Mouse (Mus musculus) lung, postnatal 0 days (tissue): ENCODE measurements around the gene Mrpl49.

Experiments used
- CTCF ChIP-seq: IDR thresholded peaks from 2 replicates; pipeline ENCODE4 v1.5.1; 2016; ENCODE audit warnings: antibody characterized with exemption, mild to moderate bottlenecking
- EP300 ChIP-seq: IDR thresholded peaks from 2 replicates; pipeline ENCODE4 v1.6.1; 2016; ENCODE audit warnings: antibody characterized with exemption, mild to moderate bottlenecking, control low read depth

- TF ChIP-seq CTCF (no peak), EP300 (no peak)
Measured at GRCm38 (mm10) chr19:6005541-6005940, 52.0 kb downstream of the Mrpl49 start.
